Mouse (Mus musculus): ENCODE results near the gene Thtpa.

The Thtpa gene

DNA sequence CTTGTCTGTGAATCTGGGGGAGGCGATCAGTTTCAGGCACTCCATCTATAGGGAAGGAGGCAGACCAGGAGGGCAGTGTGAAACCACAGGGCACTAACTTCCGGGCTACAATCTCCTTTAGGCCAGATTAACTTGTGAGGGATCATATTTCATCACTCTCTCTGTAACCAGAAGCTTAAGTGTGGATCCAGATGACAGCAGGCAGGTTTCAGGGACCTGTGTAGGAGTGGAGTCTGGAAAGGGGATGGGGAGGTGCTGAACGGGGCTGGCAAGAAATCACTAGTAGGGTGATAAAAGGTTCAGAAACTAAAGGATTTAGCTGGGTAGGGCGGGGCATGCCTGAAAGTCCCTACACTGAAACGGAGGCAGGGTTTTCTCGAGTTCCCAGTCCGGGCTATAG lies 10.8 kb downstream of the Thtpa start:
- in situ Hi-C loops (cut with MboI, MseI): no loop called here

DNA sequence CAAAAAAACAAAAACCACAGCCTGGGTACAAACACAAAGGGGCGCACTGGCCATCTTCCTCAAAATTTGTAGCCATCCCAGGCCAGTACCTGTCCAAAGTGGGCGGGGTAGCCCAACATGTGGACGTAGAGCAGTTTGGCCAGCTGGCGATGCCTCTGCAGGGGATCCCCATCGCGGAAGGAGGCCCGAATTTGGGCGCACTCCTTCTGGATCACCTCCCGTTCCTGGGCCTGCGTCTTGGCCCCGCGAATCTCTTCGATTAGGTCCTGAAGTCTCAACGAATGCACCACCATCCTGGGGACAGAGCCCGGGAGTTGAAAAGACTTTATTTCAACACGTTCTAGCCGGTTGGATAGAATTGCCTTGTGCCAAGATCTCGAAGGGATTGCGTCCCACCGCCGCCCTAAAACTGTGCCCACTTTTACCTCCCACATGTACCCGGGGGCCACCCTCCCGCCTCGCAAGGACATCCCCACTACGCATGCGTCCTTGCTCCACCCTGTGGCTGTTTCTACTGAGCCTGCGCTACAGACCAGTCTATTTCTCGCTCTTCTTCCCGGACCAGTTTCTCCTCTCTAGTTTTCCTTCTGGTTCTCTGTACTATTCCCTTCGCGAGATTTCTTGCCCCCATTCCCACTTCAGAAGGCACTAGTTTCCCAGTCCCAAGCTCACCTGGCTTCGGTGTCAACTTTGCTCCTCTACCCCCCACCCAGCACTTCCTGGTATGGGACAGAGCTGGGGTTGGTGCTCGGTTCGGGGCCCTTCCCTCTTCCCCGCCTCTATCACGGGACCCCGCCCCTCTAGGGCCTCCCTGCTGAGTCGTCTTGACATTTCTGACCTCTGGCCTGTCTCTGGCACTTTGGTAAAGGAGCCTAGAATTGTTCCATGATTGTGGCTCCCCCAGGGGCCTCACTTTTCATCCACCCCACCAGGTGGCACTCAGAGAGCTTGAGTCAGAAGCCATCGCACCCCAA lies 11.5 kb downstream of the Thtpa start, which contains the start of gene Ap1g2:
Gene Ap1g2 (minus strand): TSS at position 758 of the 974 bp plus-strand sequence.
- in situ Hi-C loops (cut with MboI, MseI): no loop called here

DNA sequence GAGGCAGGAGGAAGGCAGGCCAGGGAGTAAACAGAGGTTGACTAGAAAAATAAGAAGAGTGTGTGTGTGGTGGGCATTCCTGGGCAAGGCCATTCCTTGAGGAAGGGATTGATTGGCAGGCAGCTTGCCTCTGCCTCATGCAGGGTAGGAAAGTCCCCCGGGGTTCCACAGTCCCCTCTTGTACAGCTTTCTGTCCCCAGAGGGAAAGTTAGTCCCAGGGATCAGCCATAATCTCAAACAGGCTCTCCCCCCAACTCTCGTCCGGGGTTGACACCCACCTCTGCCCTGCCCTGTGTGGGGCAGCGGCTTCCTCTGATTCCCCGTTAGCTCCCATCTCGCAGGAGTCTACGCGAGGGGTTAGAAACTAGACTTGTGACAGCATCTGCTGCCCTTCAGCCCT lies 12.4 kb downstream of the Thtpa start:
- in situ Hi-C loops (cut with MboI, MseI): no loop called here

DNA sequence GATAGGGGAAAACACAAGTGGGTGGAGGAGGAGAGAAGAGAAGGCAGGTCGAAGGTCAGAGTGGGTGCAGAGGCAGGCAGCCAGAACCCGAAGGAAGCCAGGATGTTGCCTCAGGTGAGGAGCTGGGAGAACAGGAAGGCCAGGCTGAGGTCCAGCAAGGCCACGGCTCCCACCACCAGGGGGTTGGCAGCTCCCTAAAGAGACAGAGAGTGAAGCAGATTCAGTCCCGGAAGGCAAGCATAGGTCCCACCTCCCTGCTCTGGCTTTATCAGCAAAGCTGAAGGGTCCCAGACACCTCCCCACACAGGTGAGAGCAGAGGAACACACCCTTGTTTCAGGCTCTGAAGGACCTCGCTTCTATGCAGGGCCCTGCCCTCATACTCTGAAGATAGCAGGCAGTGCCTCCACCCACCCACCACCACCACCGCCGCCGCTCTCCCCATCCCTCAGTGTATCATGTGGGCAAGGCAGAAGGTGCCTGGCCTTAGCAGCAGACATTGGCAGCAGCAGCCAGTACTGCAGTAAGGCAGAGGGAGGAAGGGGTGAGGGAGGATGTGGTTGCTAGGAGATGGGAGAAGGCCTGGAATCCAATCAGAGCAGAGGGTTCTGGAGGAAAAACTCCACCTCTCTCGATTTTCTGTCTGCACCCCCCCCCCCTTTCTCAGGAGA lies 13.8 kb downstream of the Thtpa start:
- in situ Hi-C loops (cut with MboI, MseI): no loop called here

DNA sequence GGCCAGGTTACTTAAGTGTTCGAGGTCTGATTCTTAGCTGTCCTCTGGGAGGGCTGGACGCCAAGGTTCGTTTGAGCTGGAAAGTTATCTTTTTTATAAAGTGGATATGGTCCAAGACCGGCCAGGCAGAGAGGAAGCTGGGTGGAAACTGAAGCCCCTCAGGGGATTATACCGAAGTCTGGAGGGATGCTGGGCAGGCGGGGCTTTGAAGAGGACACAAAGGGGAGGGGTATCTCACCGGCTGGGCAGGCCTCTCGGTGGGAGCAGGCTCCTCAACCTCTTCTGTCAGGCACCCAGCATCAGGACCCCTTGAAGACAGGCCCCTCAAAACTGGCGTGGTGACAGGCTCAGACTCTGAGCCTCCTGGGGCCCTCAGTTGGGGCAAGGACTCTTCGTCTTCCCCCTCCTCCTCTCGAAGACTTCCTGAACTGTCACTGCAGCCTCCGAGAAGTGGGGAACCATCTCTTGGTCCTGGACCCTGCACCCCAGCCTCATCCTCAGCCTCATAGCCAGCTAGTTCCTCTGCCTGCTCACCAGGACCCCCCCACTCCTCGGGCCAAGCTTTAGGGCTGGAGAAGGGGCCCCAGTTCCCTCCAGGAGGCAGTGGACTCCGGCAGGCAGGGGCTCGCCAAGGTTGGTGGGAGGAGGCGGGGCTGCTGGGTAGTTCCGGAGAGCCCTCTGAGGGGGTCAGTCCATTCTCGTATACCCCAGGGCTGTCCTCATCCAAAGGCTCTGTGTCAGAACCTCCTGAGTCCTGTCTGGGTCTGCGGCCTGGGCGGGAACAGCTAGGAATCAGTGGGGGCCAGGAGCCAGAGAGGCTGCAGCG lies 14.7 kb downstream of the Thtpa start:
- in situ Hi-C loops (cut with MboI, MseI): no loop called here

DNA sequence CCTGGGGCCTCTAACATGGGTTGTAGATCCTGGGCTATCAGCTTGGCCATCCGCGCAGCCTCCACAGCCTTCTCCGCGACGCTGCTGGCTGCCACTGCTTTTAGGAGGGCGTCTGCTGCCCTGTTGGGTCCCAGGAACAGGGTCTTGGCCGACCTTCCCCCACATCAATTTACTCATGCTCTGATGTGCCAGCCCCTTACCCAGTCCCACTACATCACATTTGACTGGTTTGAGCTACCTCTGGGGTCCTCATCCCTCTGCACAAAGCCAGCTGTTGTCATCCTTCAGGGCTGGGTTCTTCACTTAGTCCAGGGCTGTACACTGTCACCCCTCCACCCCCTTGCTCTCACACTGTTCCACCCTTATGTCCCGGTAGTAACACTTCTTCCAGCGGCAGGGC lies 15.5 kb downstream of the Thtpa start:
- in situ Hi-C loops (cut with MboI, MseI): no loop called here

DNA sequence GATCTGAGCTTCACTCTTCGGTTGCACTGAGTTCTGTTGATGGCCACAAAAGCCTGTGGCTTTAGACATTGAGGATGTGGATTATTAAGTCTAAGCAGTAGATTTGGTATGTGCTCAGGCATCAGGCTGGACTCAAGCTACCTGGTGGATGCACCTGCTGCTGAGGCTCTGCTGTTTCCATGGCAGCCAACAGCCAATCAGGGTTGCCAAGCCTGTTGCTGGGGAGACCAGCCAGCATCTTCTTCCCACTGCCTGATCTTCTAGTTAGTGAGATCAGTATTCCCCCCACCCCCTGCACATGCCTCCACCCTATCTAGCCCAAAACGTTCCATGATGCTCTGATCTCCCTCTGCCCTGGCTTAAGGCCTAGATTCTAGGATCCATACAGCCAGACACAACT lies 17.1 kb downstream of the Thtpa start:
- in situ Hi-C loops (cut with MboI, MseI): no loop called here

DNA sequence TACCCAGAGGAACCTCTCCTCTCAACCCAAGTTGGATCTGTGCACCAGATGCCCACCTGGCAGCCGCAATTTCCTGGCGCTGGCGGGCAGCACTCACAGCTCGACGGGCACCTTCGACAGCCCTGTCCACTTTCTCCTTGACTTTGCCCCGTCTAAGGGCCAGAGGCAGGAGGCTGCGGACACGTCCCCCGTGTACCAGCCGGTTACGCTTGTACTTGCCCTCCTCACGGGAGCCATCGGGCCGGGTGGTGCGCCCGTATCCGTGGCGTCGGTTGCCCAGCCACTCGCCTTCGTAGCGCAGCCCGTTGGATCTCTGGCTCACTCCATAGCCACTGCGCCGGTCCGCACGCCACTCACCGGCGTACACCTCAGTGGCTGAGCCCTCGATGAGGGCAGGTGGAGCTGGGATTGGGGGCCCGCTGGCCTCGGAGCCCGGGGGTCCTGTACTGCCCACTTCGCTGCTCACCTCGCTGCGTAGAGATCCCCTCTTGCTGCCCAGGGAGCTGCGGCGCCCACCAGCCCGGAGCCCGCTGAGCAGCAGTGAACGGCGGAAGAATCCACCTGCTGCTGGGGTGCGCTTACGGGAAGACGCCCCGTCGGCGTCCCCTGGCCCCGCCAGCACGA lies 18.9 kb downstream of the Thtpa start:
- in situ Hi-C loops (cut with MboI, MseI): no loop called here

DNA sequence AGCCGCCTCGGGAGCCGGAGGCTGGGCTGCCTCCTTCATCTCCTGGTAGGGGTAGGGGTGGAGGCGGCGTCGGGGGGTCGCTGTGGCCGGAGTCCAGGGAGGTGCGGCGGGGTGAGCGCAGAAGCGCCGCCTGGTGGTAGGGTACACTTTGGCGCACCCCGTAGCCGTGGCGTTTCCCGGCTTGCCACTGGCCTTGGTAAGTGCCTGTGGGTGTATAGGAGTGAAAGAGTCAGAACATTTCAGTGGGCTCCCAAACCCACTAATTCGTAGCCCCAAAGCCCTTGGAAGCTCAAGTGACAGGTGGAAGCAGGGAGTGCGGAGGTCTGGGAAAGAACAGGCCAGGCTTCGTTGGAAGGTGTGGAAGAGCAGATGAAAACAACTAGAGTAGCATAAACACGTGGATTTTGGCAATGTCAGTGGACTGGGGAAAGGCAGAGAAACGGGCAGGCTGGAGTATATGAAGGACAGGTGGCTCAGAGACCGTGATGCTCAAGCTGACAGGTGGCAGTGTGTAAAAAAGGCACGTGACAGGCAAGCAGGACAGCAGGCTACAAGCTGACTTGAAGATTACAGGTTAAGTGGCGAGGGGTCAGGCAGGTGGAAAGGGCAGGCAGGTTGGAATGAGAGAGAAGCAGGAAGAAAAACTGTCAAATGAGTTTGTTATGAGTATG lies 19.5 kb downstream of the Thtpa start:
- in situ Hi-C loops (cut with MboI, MseI): no loop called here

DNA sequence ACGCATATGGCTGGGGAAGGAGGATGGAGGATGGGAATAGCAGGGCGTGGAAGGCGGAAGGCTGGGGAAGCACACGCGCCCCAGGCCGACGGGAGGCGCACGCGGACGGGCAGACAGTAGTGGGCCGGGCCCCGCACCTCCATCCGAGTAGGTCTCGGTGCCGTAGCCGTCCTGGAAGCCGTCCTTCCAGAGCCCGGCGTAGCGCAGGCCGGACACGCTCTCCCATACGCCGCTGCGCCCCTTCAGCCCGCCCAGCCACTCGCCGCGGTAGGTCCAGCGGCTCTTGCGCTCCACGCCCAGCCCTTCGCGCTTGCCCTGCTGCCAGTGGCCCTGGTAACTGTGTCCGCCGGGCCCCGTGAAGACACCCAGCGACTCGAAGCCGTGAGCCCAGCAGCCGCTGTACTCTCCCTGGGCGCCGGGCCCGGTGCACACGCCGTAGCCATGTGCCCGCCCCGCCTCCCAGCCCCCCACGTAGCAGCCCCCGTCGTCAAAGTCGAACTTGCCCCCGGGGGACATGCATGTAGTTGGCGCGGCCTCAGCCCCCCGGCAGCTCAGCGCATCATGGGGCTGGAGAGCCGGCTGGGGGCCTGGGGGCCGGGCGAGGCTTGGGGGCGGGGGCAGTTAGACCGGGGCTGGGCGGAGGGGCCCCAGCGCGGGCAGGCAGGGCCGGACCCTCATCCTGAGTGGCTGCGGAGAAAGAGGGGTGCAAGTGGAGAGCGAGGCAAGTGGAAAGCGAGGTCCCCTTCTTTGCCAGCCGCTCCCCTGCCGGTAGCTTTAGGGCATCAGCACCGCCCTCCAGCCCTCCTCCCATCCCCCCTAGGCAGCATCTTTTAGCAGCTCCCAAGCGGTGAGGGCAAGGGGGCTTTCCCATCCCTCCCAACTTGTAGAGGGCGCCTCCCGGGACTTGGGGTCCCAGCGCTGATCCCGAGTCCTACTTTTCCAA lies 20.4 kb downstream of the Thtpa start:
- in situ Hi-C loops (cut with MboI, MseI): no loop called here

DNA sequence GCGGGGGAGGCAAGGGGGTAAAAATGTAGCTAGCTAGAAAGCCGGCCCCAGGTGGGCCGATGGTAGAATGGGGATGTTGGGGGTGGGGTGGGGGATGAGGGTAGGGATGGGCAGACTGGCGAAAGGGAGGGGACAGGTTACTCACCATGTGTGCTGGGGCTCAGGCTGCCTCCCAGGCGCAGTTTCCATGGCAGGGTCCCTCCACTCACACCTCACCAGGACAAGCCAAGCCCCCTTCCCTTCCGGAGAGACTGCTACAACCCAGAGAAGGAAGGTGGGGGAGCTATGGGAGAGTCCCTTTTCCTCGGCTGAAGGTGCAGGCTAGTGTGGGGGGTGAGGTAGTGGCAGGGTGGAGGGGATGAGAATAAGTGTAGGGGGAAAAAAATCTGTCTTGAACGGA lies 21.3 kb downstream of the Thtpa start:
- in situ Hi-C loops (cut with MboI, MseI): no loop called here

DNA sequence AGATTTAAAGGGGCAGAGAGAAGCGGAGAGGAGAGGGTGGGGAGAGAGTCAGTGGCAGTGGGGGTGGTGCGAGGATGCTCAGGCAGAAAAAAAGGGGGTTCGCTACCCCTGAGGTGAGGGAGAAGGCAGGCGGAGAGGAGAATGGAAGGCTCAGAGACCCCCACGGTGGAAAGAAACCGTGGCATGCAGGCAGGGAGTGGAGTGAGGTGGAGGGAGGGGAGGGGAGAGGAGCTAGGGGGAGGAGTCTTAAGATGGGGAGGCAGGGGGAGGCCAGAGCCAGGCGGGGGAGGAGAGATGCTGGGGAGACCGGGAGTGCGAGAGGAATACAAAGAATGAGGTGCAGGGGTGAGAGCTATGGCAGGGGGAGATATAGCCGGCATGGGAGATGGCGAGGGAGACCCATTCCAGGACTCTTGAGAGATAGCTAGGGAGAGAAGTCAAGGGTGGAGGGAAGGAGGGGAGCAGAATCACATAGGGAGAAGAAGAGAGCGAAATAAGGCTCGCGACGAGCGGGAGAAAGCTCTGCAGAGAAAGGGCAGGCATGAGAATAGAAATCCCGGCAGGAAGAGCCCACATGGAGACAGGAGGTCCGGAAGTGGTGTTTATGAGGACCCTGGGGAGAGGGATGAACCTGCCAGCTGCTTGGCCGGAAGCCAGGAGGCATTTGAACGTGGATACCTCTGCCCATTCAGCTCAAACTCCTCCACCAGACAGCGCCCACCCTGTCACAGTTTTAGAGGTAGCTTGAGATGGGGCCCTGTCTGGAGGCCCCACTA lies 22.0 kb downstream of the Thtpa start, which contains the start of gene Jph4:
Gene Jph4 (minus strand): TSS at position 511 of the 776 bp plus-strand sequence.
- in situ Hi-C loops (cut with MboI, MseI): no loop called here

DNA sequence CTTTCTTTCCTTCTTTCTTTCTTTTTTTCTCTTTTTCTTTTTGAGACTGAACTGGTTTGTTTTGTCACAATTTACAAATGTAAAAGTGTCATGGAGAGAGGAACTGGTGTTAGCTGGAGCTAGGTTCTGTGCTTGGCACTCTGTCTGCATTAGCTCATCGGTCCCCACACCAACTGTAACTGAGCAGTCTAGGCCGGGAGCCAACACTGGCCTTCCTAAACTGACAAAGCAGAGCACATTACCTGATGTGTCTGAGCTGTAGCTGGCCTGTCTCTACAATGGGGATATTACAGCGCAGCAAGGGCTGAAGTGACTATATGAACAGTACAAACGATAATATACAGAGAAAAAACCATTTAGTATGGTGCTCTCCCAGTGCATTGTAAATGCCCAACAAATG lies 24.3 kb downstream of the Thtpa start:
- in situ Hi-C loops (cut with MboI, MseI): no loop called here

DNA sequence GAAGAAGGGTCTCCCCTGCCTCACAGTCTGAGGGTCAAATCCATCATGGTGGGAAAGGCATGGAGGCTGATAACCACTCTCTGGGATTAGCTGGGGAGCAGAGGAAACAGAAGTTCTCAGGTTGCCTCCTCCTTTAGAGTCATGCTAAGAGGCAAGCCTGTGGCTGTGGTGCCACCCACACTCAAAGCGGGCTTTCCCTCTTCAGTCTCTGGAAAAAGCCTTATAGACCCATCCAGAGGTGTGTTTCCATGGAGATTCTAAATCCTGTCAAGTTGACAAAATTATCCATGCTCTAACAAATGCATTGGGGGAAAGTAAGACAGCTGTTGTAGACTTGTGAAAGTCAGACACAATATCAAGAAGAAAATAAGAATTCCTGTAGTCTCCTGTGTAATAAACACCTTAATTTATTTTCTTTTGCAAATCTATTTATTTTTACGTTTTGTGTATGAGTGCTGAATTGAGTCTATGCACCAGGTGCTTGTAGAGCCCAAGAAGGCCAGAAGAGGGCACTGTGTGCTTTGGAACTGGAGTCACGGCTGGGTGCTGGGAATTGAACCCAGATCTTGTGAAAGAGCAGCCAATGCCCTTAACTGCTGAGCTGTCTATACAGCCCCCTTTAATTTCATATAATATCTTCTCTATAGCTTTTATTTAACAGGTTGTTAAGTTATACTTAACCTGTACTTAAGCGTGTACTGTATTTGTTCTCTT lies 25.0 kb downstream of the Thtpa start:
- in situ Hi-C loops (cut with MboI, MseI): no loop called here

DNA sequence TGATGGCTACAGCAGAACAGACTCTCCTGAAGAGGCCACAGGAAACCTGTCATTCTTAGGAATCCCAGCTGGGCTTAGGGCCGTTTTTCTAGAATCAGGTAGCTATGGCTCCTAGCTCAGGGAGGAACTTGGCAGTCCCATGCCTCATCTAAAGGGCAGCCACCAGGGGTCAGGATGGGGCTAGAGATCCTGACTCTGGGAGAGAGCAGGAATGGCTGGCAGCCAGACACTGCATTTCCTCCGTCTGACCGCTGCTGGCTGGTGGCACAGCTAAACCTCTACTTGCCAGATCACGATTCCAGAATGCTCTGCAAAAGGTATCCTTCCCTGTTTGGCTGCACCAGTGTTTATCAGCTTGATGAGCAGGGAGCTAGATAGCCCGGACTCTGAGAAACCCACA lies 27.4 kb downstream of the Thtpa start:
- in situ Hi-C loops (cut with MboI, MseI): no loop called here

DNA sequence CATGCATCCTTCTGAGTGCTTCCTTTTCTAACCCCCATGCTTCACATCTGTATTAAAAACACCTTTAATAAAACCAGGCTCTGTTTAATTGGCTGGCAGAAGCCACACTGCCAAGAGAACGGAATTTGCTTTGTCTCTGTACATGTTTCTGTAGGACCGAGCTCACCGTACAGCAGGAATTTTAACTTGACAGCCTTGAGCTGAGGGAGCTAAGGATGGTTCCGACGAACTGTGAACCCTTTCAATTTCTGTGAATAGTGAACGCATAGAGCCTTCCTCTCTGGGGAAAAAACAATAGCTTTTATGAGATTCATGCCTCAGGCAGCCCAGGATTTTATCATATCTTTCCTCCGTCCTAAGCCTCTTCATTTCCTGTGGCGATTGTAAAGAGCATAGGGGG lies 27.8 kb downstream of the Thtpa start:
- in situ Hi-C loops (cut with MboI, MseI): no loop called here

DNA sequence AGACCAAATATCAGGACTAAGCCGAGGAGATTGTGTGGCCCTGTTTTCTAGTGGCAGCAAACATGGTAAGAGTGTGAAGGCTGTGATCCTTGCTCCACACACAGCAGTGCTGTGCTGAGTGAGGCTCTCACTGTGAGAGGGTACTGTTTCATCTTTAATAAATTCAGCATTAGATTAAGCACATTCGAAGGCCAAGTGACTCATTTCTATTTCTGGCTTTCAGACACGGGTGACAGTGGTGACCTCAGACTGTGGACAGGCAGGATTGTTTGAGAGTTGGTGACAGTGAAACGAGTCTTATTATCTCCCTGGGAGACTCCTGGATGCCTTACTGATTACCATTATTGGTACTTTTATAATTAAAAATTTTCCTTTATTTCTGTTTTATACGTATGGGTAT lies 31.1 kb downstream of the Thtpa start:
- in situ Hi-C loops (cut with MboI, MseI): no loop called here

DNA sequence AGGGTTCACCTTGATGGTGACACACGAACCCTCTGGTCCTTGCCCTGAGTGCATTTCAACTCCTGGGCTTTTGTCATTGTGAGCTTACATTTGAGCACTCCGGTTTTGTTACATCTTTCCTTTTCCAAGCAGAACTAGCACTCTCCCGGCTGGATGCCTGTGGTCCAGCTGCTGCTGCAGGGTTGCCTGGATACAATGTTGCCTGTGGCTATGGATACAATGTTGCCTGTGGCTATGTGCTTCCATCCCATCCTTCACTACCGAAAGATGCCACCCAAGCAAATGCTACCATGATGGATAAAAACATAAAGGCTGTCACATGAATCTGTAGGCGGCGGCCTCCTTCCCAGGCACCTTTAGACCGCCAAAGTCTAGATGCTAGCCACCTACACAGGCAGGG lies 31.9 kb downstream of the Thtpa start:
- in situ Hi-C loops (cut with MboI, MseI): no loop called here

All from T-helper 1 cell (primary cell).